Mouse (Mus musculus) stomach, embryonic 14.5 days (tissue): Measurements from ENCODE around the gene Med13. TPM values are rescaled to one million over a fixed set of nuclear protein-coding genes. Genes with fewer than 3 reads are reported as not detected.

Source experiments
- ATAC-seq: fragments of 200-750 bp; cut with Nextera tagmentation; 2 replicates; pipeline ENCODE4 v1.8.0; 2017; ENCODE audit warnings: low read depth, moderate TSS enrichment; ENCODE audit not compliant: insufficient number of reproducible peaks, insufficient read depth, low FRiP score
- H3K27ac ChIP-seq: fragments of 300-500 bp; sonication (generic); 2 replicates; pipeline ENCODE4 v1.5.1; 2014; ENCODE audit warnings: mild to moderate bottlenecking, low read length, moderate library complexity, mixed read lengths
- H3K27me3 ChIP-seq: fragments of 300-500 bp; sonication (generic); 2 replicates; pipeline ENCODE4 v1.6.1; 2014; ENCODE audit warnings: low read length, control low read depth, mixed read lengths; ENCODE audit not compliant: control insufficient read depth, insufficient read depth
- H3K36me3 ChIP-seq: fragments of 300-500 bp; sonication (generic); 2 replicates; pipeline ENCODE4 v1.6.1; 2014; ENCODE audit warnings: mild to moderate bottlenecking, control low read depth, low read length, moderate library complexity, mixed read lengths; ENCODE audit not compliant: control insufficient read depth, insufficient read depth
- H3K4me1 ChIP-seq: fragments of 300-500 bp; sonication (generic); 2 replicates; pipeline ENCODE4 v1.6.1; 2014; ENCODE audit warnings: low read length, control low read depth, mixed read lengths; ENCODE audit not compliant: control insufficient read depth, insufficient read depth
- H3K4me2 ChIP-seq: fragments of 300-500 bp; sonication (generic); replicated peaks from 2 replicates; pipeline ENCODE4 v1.6.1; 2014; ENCODE audit warnings: low read depth, low read length, control low read depth
- H3K4me3 ChIP-seq: fragments of 300-500 bp; sonication (generic); 2 replicates; pipeline ENCODE4 v1.5.1; 2014; ENCODE audit warnings: low read depth, low read length, control low read depth
- H3K9ac ChIP-seq: fragments of 300-500 bp; sonication (generic); replicated peaks from 2 replicates; pipeline ENCODE4 v1.6.1; 2014; ENCODE audit warnings: low read depth, mild to moderate bottlenecking, control low read depth, low read length, moderate library complexity, mixed read lengths
- H3K9me3 ChIP-seq: fragments of 300-500 bp; sonication (generic); 2 replicates; pipeline ENCODE4 v1.6.1; 2016; ENCODE audit warnings: low read depth, low read length, control low read depth; ENCODE audit not compliant: control insufficient read depth
- WGBS: fragments of 180-500 bp; shearing (Covaris S2); extraction: QIAGEN DNeasy Blood & Tissue Kit; methylation state at CpG from one replicate; pipeline ENCODE4 v1.1.7; 2014; 5-methylcytosine and 5-hydroxymethylcytosine counted together
- polyA plus RNA-seq: library from polyadenylated mRNA; unstranded; fragments of >200 nt; fragmentation: Nextera tagmentation; extraction: Ambion mirVana; gene quantifications from 2 replicates; pipeline ENCODE4 v1.2.1, GENCODE M21; 2014

Gene Med13
- polyA plus RNA-seq, 1 experiment from 2014 or later: 16.6 TPM

DNA sequence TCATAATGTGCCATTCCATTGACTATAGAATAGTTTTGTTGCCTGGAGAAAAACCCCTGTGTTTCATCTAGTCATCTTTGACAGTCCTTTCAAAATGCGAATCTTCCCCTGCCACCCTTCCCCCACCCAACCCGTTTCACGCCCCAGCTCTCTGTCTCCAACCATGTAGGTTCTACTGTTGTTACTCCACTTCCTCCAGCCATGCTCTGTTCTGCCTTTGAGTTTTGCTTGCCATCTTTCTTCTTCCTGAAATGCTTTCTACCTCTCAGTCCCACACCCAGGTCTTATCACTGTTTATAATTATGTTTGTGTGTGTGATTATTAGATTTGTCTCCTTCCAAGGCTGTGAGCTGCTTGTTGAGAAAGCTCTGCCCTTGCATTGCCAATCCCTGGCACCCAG is 26.7 kb upstream of the Med13 start:
- 0 out of 2 replicates have a peak, but pooled peaks cover 11% of the 10 kb centered on the region for H3K4me1 ChIP-seq
- H3K27ac ChIP-seq: no peak overlapping the region
- ATAC-seq: no peak
- H3K27me3 ChIP-seq: no peaks in the 10 kb centered on the region
- H3K36me3 ChIP-seq: no peaks in the 10 kb centered on the region
- WGBS: 81% methylated on average over 3 of the region's 3 CpGs
- no peaks in the 10 kb centered on the region for H3K9me3 ChIP-seq
- no peak overlapping the region for H3K4me2 ChIP-seq
- H3K9ac ChIP-seq: no peak overlapping the region
- H3K4me3 ChIP-seq: no peak overlapping the region

DNA sequence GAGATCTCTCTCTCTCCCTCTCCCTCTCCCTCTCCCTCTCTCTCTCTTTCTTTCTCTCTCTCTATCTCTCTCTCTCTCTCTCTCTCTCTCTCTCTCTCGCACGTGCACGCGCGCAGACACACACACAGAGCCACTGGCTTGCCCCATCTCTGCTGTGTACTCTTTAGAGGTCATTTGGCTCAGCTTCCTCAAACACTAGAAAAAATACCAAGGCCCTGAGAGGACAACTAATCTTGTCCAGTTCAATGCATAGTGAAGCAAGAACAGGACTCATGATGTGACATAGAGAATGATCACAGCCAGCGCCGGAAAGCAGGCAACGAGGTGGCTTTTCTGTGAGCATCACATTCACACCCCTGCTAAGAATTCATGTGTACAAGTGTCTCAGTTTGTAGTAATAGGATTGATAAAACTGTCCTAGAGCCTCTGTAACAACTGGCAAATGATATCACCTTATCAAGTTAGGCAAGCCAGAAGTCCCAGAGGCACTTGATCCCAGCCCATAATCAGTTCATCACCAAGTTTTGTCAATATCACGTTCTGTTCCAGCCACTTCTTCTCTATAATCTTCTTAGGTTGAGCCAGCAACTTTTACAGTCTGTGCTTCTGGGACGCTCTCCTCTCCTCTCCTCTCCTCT is 25.2 kb upstream of the Med13 start:
- Histone ChIP-seq H3K9me3 (no peaks in the 10 kb centered on the region), H3K4me1 (0 out of 2 replicates have a peak, but pooled peaks cover 11% of the 10 kb centered on the region), H3K27me3 (no peaks in the 10 kb centered on the region), H3K36me3 (no peaks in the 10 kb centered on the region), H3K9ac (no peak overlapping the region), H3K27ac (no peak overlapping the region), H3K4me2 (no peak overlapping the region), H3K4me3 (no peak overlapping the region)
- ATAC-seq: no peak
- WGBS: 87% methylated on average over 10 of the region's 10 CpGs

DNA sequence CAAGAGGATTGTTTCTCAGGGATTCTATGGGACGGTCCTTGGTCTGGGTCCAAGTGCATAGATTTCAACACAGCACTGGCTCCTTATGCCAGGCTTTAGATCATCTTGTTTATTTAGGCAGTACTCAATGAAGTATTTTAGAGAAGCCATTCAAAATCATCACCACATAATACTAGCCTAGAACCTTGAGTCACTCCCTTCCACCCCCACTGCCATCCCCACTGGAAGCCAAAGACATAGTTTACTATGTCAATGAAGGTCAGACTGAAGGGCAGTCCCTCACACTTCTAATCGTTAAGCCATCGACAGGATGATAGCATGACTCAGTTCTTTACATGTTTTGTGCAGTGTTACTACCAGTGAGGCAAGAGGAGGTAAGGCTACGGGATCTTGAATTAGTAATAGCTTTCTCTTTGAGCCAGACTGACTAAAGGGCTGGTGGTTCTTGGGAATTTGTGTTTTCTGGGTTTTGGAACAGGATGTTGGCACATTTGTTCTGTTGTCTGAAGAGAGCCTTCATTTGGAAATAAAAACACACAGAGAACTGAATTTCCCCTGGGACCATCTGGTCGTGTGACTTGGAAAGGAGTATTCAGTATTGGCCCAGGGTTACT is 24.2 kb upstream of the Med13 start:
- 0 out of 2 replicates have a peak, but pooled peaks cover 4% of the 10 kb centered on the region for H3K4me1 ChIP-seq
- H3K4me3 ChIP-seq: no peak overlapping the region
- no peak overlapping the region for H3K9ac ChIP-seq
- no peaks in the 10 kb centered on the region for H3K27me3 ChIP-seq
- no peak overlapping the region for H3K4me2 ChIP-seq
- H3K9me3 ChIP-seq: no peaks in the 10 kb centered on the region
- no peak for ATAC-seq
- 77% methylated on average over 5 of the region's 5 CpGs for WGBS
- H3K27ac ChIP-seq: no peak overlapping the region
- no peaks in the 10 kb centered on the region for H3K36me3 ChIP-seq

DNA sequence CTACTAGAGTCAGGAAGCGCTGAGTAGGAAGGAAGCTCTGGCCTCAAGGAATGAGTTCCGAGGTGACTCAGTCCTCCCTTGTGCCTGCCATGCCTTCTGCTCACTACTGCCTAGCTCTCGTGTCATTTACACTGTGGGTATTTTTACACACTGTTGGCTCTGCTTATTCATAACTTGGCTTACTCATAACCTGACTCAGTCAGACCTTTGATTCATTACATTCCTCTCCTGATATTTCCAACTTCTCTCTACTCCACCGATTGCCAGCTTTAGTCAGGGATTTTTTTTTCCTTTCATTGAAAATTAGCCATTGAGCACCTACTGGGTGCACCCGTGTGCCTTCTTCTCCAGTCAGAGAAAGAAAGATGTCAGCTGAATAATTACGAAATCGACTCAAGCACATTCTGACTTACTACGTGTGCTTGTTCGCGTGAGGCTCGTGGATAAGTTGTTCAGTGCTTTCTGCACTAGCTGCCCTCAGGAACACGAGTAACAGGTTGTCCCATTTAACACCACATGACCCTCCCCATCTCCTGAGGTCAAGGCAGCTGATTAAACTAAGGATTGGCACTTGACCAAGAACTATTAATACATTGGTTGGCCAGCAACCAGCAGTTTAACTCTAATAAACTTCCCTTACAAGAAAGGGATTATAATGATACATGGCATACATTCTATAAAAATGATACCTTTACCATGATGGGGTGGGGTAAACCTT is 23.3 kb upstream of the Med13 start:
- H3K4me1 ChIP-seq: peaks cover 9% of the 10 kb centered on the region; the same call in 1 of the 2 replicates
- no peaks in the 10 kb centered on the region for H3K9me3 ChIP-seq
- no peak overlapping the region for H3K4me2 ChIP-seq
- H3K36me3 ChIP-seq: no peaks in the 10 kb centered on the region
- no peak for ATAC-seq
- WGBS: 71% methylated on average over 12 of the region's 12 CpGs
- no peak overlapping the region for H3K27ac ChIP-seq
- no peak overlapping the region for H3K9ac ChIP-seq
- no peaks in the 10 kb centered on the region for H3K27me3 ChIP-seq
- H3K4me3 ChIP-seq: no peak overlapping the region

DNA sequence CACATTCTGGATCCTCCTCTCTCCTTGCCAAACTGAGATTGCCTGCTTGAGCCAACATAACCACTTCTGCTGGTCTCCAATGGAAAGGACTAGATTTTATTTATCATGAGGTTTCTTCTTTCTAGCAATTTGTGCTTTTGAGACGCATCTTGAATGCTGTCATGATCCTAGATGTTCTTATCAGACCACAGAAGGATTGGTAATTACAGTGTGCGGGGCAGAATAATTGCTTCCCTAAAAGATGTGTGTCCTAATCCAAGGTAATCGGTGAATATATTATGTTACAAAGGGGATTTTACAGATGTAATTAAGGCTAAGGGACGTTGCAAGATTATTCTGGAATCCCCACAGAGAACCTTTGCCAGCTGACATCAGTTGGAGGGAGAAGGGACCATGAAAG is 21.6 kb upstream of the Med13 start:
- Histone ChIP-seq H3K9ac (no peak overlapping the region), H3K27ac (no peak overlapping the region), H3K36me3 (no peaks in the 10 kb centered on the region), H3K4me2 (no peak overlapping the region), H3K9me3 (no peaks in the 10 kb centered on the region), H3K27me3 (no peaks in the 10 kb centered on the region), H3K4me3 (no peak overlapping the region), H3K4me1 (peaks cover 10% of the 10 kb centered on the region; the same call in 1 of the 2 replicates)
- 71% methylated on average over 4 of the region's 4 CpGs for WGBS
- no peak for ATAC-seq

DNA sequence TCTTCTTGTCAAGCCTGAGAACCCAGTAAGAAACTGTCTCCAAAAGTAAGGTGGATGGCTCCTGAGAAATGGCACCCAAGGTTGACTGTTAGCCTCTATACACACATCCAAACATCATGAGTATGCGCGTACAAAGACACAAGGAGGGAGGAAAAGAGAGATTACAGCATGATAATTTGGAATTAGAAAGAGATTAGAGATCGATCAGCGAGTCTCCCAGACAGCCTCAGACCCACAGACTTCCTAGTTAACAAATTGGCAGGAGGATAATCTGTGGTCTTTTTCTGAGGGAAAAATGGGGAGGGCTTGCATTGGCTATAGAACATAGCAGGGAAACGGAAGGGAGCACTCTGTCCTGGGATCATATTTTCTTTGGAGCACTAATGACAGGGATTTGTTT is 20.4 kb upstream of the Med13 start:
- peaks cover 10% of the 10 kb centered on the region; the same call in 1 of the 2 replicates for H3K4me1 ChIP-seq
- H3K9me3 ChIP-seq: no peaks in the 10 kb centered on the region
- no peak overlapping the region for H3K9ac ChIP-seq
- no peak for ATAC-seq
- H3K4me2 ChIP-seq: no peak overlapping the region
- H3K27me3 ChIP-seq: no peaks in the 10 kb centered on the region
- no peak overlapping the region for H3K4me3 ChIP-seq
- 84% methylated on average over 5 of the region's 5 CpGs for WGBS
- no peaks in the 10 kb centered on the region for H3K36me3 ChIP-seq
- no peak overlapping the region for H3K27ac ChIP-seq

DNA sequence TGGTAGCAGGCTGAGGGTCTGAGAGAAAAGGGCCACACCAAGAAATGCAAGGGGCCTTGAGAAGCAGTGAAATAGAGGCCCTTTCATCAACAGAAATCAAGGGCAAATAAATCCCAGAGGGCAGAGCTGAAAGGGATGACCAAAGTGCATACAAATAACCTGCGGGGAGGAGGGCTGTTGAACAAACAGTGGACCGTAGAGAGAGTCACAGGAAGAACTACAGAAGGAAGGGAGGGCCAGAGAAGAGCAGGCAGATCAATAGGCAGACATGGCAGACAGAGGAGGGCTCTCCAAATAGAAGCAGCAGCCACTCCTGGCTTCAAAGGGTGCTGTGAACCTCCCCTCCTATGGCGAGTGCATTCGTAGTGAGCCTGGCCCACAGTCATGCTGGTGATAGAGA is 19.3 kb upstream of the Med13 start:
- H3K27ac ChIP-seq: no peak overlapping the region

DNA sequence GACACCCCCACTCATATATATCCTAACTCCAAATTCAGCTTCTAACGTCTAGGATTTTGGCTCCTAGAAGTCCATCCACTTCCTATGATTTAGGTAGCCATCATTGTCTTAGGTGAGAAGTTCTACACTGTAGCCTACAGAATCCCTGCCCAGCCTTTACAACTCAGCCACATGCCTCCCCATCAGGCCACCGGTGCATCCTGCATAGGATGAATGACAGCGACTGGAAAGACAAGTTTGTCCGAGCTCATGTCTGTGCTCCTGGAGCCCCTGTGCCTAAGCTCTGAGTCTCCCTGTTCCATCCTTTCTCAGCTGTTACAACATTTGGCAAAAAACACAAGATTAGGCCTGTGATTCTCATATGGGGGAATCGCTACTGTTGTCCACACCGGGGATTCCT is 17.7 kb upstream of the Med13 start:
- 79% methylated on average over 6 of the region's 6 CpGs for WGBS
- Histone ChIP-seq H3K27me3 (no peaks in the 10 kb centered on the region), H3K9ac (no peak overlapping the region), H3K9me3 (no peaks in the 10 kb centered on the region), H3K4me1 (peaks cover 7% of the 10 kb centered on the region; the same call in 1 of the 2 replicates), H3K4me3 (no peak overlapping the region), H3K4me2 (no peak overlapping the region), H3K36me3 (no peaks in the 10 kb centered on the region), H3K27ac (no peak overlapping the region)
- ATAC-seq: no peak

More for the DNA sequence above, 19.3 kb upstream of the Med13 start:
- Histone ChIP-seq H3K4me3 (no peak overlapping the region), H3K9ac (no peak overlapping the region), H3K4me1 (peaks cover 10% of the 10 kb centered on the region; the same call in 1 of the 2 replicates), H3K36me3 (no peaks in the 10 kb centered on the region), H3K4me2 (no peak overlapping the region), H3K9me3 (no peaks in the 10 kb centered on the region), H3K27me3 (no peaks in the 10 kb centered on the region)
- no peak for ATAC-seq
- 58% methylated on average over 4 of the region's 4 CpGs for WGBS
